ENCODE assay signal across 20 mouse cellular contexts in the genomic region with DNA sequence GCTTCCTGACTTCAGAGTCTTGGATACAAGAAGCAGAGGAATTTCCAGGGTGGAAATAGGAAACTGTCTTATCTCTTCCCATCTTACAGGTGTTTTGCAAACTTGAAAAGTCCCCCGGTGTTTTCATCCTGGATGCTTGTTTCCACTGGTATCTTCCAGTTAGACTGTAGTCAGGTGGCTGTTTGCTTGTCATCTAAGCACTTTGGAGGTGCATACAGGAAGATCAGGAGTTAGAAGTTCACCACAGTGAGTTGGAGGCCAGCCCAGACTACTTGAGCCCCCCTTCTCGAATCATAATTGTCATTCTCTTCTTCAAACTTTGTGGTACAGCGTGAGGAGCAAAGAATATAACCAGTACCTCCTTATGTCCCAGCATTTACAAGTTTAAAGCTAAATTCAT. TPM values are rescaled to one million over a fixed set of nuclear protein-coding genes. Genes with fewer than 3 reads are reported as not detected.
DNase-seq lines count a peak whose midpoint lies in the region; ATAC-seq and TF ChIP-seq lines count a peak whose summit lies in the region.
"Had no signal": no experiment of that assay in that cellular context is flagged by ENCODE, and none has a peak within 500 bp of the region (broad histone marks: within the 10 kb centered on the region; RNA-seq: fewer than 3 reads in every experiment).

No protein-coding gene starts in this region.

- no peak for TF ChIP-seq POLR2A in myocyte (IDR thresholded peaks at IDR 0.05; ENCODE audit: insufficient read length, low read depth)

- H3K36me3 ChIP-seq in hindbrain, embryonic 10.5 days = no peaks in the 10 kb centered on the region
- H3K36me3 ChIP-seq in hindbrain, embryonic 14.5 days (replicated peaks; ENCODE audit: control insufficient read depth, insufficient read depth) = no peaks in the 10 kb centered on the region
- no peaks in the 10 kb centered on the region for H3K36me3 ChIP-seq in midbrain, embryonic 13.5 days
- no peaks in the 10 kb centered on the region for H3K36me3 ChIP-seq in midbrain, embryonic 14.5 days (ENCODE audit: control insufficient read depth, insufficient read depth, low read length)
- H3K36me3 ChIP-seq in myocyte (ENCODE audit: control insufficient read depth, insufficient read depth) = no peaks in the 10 kb centered on the region
- H3K36me3 ChIP-seq: stomach, embryonic 15.5 days had no signal

- peak; percentile 61 for DNase-seq in cerebellum, adult 9-10 months
- no peak for DNase-seq in cerebellum, postnatal 36 days
- no peak for DNase-seq in hindbrain, embryonic 10.5 days (ENCODE audit: low spot score)
- no peak for DNase-seq in hindbrain, embryonic 14.5 days (ENCODE audit: low spot score)
- no peak for DNase-seq in midbrain, embryonic 14.5 days
- DNase-seq: adrenal gland, adult 8-10 months; gastrocnemius, postnatal 14 days; heart, postnatal 10 days; lung, adult 18-20 months; lung, postnatal 36 days; retina, postnatal 1 day; thymus, postnatal 36 days had no signal

- 0 out of 2 replicates have a peak, but pooled peaks cover 2% of the 10 kb centered on the region for H3K27me3 ChIP-seq in hindbrain, embryonic 10.5 days (ENCODE audit: insufficient read depth, poor library complexity, severe bottlenecking)
- no peaks in the 10 kb centered on the region for H3K27me3 ChIP-seq in hindbrain, embryonic 14.5 days (ENCODE audit: control insufficient read depth, insufficient read depth, low read length)
- H3K27me3 ChIP-seq in midbrain, embryonic 13.5 days = no peaks in the 10 kb centered on the region
- H3K27me3 ChIP-seq in midbrain, embryonic 14.5 days (ENCODE audit: control insufficient read depth, insufficient read depth, low read length) = no peaks in the 10 kb centered on the region
- H3K27me3 ChIP-seq in myocyte (ENCODE audit: control insufficient read depth, insufficient read depth, insufficient read length) = no peaks in the 10 kb centered on the region
- H3K27me3 ChIP-seq: Patski; stomach, embryonic 15.5 days had no signal

- peaks cover 39% of the 10 kb centered on the region for H3K4me1 ChIP-seq in hindbrain, embryonic 10.5 days (replicated peaks)
- peaks cover 11% of the 10 kb centered on the region for H3K4me1 ChIP-seq in hindbrain, embryonic 14.5 days (replicated peaks; ENCODE audit: control insufficient read depth, insufficient read depth, low read length)
- H3K4me1 ChIP-seq in midbrain, embryonic 13.5 days (replicated peaks) = peaks cover 16% of the 10 kb centered on the region
- peaks cover 7% of the 10 kb centered on the region; the same call in 1 of the 2 replicates for H3K4me1 ChIP-seq in midbrain, embryonic 14.5 days (ENCODE audit: control insufficient read depth, insufficient read depth, low read length)

- 91% methylated on average over 3 of the region's 3 CpGs for WGBS in hindbrain, embryonic 10.5 days
- WGBS in hindbrain, embryonic 14.5 days = 87% methylated on average over 3 of the region's 3 CpGs
- WGBS in midbrain, embryonic 13.5 days = 83% methylated on average over 3 of the region's 3 CpGs
- WGBS in midbrain, embryonic 14.5 days = 87% methylated on average over 3 of the region's 3 CpGs

- H3K9ac ChIP-seq in hindbrain, embryonic 14.5 days = no peak overlapping the region
- no peak overlapping the region for H3K9ac ChIP-seq in midbrain, embryonic 13.5 days (replicated peaks)
- H3K9ac ChIP-seq in midbrain, embryonic 14.5 days (replicated peaks; ENCODE audit: low read length) = no peak overlapping the region
- H3K9ac ChIP-seq: stomach, embryonic 15.5 days had no signal

- H3K79me2 ChIP-seq in myocyte (ENCODE audit: control insufficient read depth, insufficient read depth) = no peaks in the 10 kb centered on the region

- ATAC-seq in hindbrain, embryonic 14.5 days (ENCODE audit: low FRiP score) = no peak
- ATAC-seq in midbrain, embryonic 13.5 days = no peak
- no peak for ATAC-seq in midbrain, embryonic 14.5 days (ENCODE audit: low FRiP score, low TSS enrichment)
- ATAC-seq in frontal cortex, adult (ENCODE audit: low TSS enrichment) = no peak
- ATAC-seq: CD4-positive, CD25-positive, alpha-beta regulatory T cell, adult 4 months had no signal

- no peak overlapping the region for H3ac ChIP-seq in myocyte (ENCODE audit: control insufficient read depth, insufficient read length)

- no peaks in the 10 kb centered on the region for H3K9me3 ChIP-seq in hindbrain, embryonic 10.5 days
- H3K9me3 ChIP-seq in hindbrain, embryonic 14.5 days (ENCODE audit: control insufficient read depth, low read length) = no peaks in the 10 kb centered on the region
- no peaks in the 10 kb centered on the region for H3K9me3 ChIP-seq in midbrain, embryonic 13.5 days
- H3K9me3 ChIP-seq in midbrain, embryonic 14.5 days (ENCODE audit: control insufficient read depth, low read length) = no peaks in the 10 kb centered on the region
- H3K9me3 ChIP-seq: stomach, embryonic 15.5 days had no signal

- no peak overlapping the region for H3K4me2 ChIP-seq in hindbrain, embryonic 14.5 days (replicated peaks)
- peak overlapping the region; percentile 57; the same call in 1 of the 2 replicates for H3K4me2 ChIP-seq in midbrain, embryonic 13.5 days (replicated peaks)
- no peak overlapping the region for H3K4me2 ChIP-seq in midbrain, embryonic 14.5 days (ENCODE audit: low read length)
- no peak overlapping the region for H3K4me2 ChIP-seq in myocyte (ENCODE audit: low read depth)

- H3K4me3 ChIP-seq in hindbrain, embryonic 10.5 days = no peak overlapping the region
- no peak overlapping the region for H3K4me3 ChIP-seq in hindbrain, embryonic 14.5 days (replicated peaks; ENCODE audit: low read length)
- H3K4me3 ChIP-seq in midbrain, embryonic 13.5 days (replicated peaks) = no peak overlapping the region
- H3K4me3 ChIP-seq in midbrain, embryonic 14.5 days (replicated peaks; ENCODE audit: low read depth, low read length) = no peak overlapping the region
- H3K4me3 ChIP-seq in myocyte = peak overlapping the region; percentile 54

- peak overlapping the region; percentile 95; the same call in 1 of the 2 replicates for H3K27ac ChIP-seq in hindbrain, embryonic 10.5 days
- no peak overlapping the region for H3K27ac ChIP-seq in hindbrain, embryonic 14.5 days
- H3K27ac ChIP-seq in midbrain, embryonic 13.5 days = no peak overlapping the region
- no peak overlapping the region for H3K27ac ChIP-seq in midbrain, embryonic 14.5 days (replicated peaks; ENCODE audit: low read depth, low read length)
- H3K27ac ChIP-seq: stomach, embryonic 15.5 days had no signal

TF ChIP-seq in myocyte, 11 proteins besides CTCF, POLR2A, EP300 and RAD21:
- TF ChIP-seq USF1 (IDR thresholded peaks at IDR 0.05; ENCODE audit: low read depth) (no peak), TCF3 (IDR thresholded peaks at IDR 0.05; ENCODE audit: insufficient read length, low read depth) (no peak), POLR2AphosphoS2 (IDR thresholded peaks at IDR 0.05; ENCODE audit: insufficient read length, low read depth) (no peak), E2F4 (IDR thresholded peaks at IDR 0.05; ENCODE audit: insufficient read depth) (no peak), SRF (IDR thresholded peaks at IDR 0.05; ENCODE audit: control insufficient read depth, insufficient read length, low read depth) (no peak)

RNA-seq across cellular contexts. Expression of gene Stk32c, which starts 1.1 kb away (rescaled TPM):
- polyA plus RNA-seq in hindbrain, embryonic 10.5 days (2016; fragmentation: Nextera tagmentation; extraction: Ambion mirVana) = 0.35 and 0.60 TPM in 2 replicates
- 1.2 and 2.8 TPM in 2 replicates for polyA plus RNA-seq in hindbrain, embryonic 14.5 days (2014; fragmentation: Nextera tagmentation; extraction: Ambion mirVana)
- polyA plus RNA-seq in midbrain, embryonic 13.5 days (2015; fragmentation: Nextera tagmentation; extraction: Ambion mirVana) = 0.49 and 0.79 TPM in 2 replicates
- 0.99 and 3.8 TPM in 2 replicates for polyA plus RNA-seq in midbrain, embryonic 14.5 days (2014; fragmentation: Nextera tagmentation; extraction: Ambion mirVana)
- polyA plus RNA-seq in myocyte (2012; fragmentation: generic; extraction: Trizol) = 1.0 TPM
- polyA plus RNA-seq: kidney, embryonic 14.5 days; liver, embryonic 11.5 days had no signal

RNA-seq across cellular contexts. Expression of gene Lrrc27, which starts 1.4 kb away (rescaled TPM):
- 4.1 and 4.9 TPM in 2 replicates for polyA plus RNA-seq in hindbrain, embryonic 10.5 days (2016; fragmentation: Nextera tagmentation; extraction: Ambion mirVana)
- polyA plus RNA-seq in hindbrain, embryonic 14.5 days (2014; fragmentation: Nextera tagmentation; extraction: Ambion mirVana) = 5.2 and 6.2 TPM in 2 replicates
- polyA plus RNA-seq in midbrain, embryonic 13.5 days (2015; fragmentation: Nextera tagmentation; extraction: Ambion mirVana) = 4.8 and 6.8 TPM in 2 replicates
- 3.5 and 6.1 TPM in 2 replicates for polyA plus RNA-seq in midbrain, embryonic 14.5 days (2014; fragmentation: Nextera tagmentation; extraction: Ambion mirVana)
- polyA plus RNA-seq in myocyte (2012; fragmentation: generic; extraction: Trizol) = 7.9 TPM

RNA-seq across cellular contexts. Expression of gene Pwwp2b, which starts 34.1 kb away (rescaled TPM):
- polyA plus RNA-seq in hindbrain, embryonic 10.5 days (2016; fragmentation: Nextera tagmentation; extraction: Ambion mirVana) = 4.7 and 5.2 TPM in 2 replicates
- polyA plus RNA-seq in hindbrain, embryonic 14.5 days (2014; fragmentation: Nextera tagmentation; extraction: Ambion mirVana) = 5.2 and 5.3 TPM in 2 replicates
- 3.1 and 4.1 TPM in 2 replicates for polyA plus RNA-seq in midbrain, embryonic 13.5 days (2015; fragmentation: Nextera tagmentation; extraction: Ambion mirVana)
- 3.5 and 4.1 TPM in 2 replicates for polyA plus RNA-seq in midbrain, embryonic 14.5 days (2014; fragmentation: Nextera tagmentation; extraction: Ambion mirVana)
- 9.6 TPM for polyA plus RNA-seq in myocyte (2012; fragmentation: generic; extraction: Trizol)
